11 mouse cellular contexts compared by ENCODE assay signal in genomic region chr15:3978279-3978678, GRCm38 (mm10). TPM values are rescaled to one million over a fixed set of nuclear protein-coding genes. Genes with fewer than 3 reads are reported as not detected.
DNase-seq lines count a peak whose midpoint lies in the region; ATAC-seq and TF ChIP-seq lines count a peak whose summit lies in the region.
"Had no signal": no experiment of that assay in that cellular context is flagged by ENCODE, and none has a peak within 500 bp of the region (broad histone marks: within the 10 kb centered on the region; RNA-seq: fewer than 3 reads in every experiment).

No protein-coding gene starts in this region.

- ATAC-seq in heart, embryonic 15.5 days (replicated peaks; ENCODE audit: insufficient number of reproducible peaks, insufficient read depth, low FRiP score, low read depth), result no peak
- ATAC-seq in lung, embryonic 16.5 days (ENCODE audit: low read depth), result no peak
- ATAC-seq in intestine, postnatal 0 days, result no peak
- ATAC-seq in stomach, embryonic 15.5 days (ENCODE audit: insufficient read depth, low FRiP score, low read depth), result no peak

- peaks cover 8% of the 10 kb centered on the region for H3K36me3 ChIP-seq in heart, embryonic 15.5 days
- 0 out of 2 replicates have a peak, but pooled peaks cover 7% of the 10 kb centered on the region for H3K36me3 ChIP-seq in lung, embryonic 16.5 days (ENCODE audit: control insufficient read depth, insufficient read depth, low read length)
- H3K36me3 ChIP-seq in intestine, postnatal 0 days (ENCODE audit: control insufficient read depth, insufficient read depth), result 0 out of 2 replicates have a peak, but pooled peaks cover 3% of the 10 kb centered on the region
- peaks cover 5% of the 10 kb centered on the region; the same call in 1 of the 2 replicates for H3K36me3 ChIP-seq in stomach, embryonic 15.5 days

- H3K9me3 ChIP-seq in heart, embryonic 15.5 days (replicated peaks), result no peaks in the 10 kb centered on the region
- H3K9me3 ChIP-seq in lung, embryonic 16.5 days (ENCODE audit: control insufficient read depth, low read length), result no peaks in the 10 kb centered on the region
- H3K9me3 ChIP-seq in intestine, postnatal 0 days (ENCODE audit: control insufficient read depth), result no peaks in the 10 kb centered on the region
- H3K9me3 ChIP-seq in stomach, embryonic 15.5 days, result no peaks in the 10 kb centered on the region
- H3K9me3 ChIP-seq: limb, embryonic 10.5 days; megakaryocyte, embryonic 14.5 days had no signal

- H3K27me3 ChIP-seq in heart, embryonic 15.5 days, result no peaks in the 10 kb centered on the region
- H3K27me3 ChIP-seq in lung, embryonic 16.5 days (ENCODE audit: control insufficient read depth, insufficient read depth, low read depth, low read length), result no peaks in the 10 kb centered on the region
- no peaks in the 10 kb centered on the region for H3K27me3 ChIP-seq in intestine, postnatal 0 days (replicated peaks; ENCODE audit: control insufficient read depth, insufficient read depth, low read length)
- H3K27me3 ChIP-seq in stomach, embryonic 15.5 days (replicated peaks), result no peaks in the 10 kb centered on the region
- H3K27me3 ChIP-seq: megakaryocyte, embryonic 14.5 days had no signal

- H3K9ac ChIP-seq in heart, embryonic 15.5 days, result no peak overlapping the region
- no peak overlapping the region for H3K9ac ChIP-seq in lung, embryonic 16.5 days (ENCODE audit: low read length)
- no peak overlapping the region for H3K9ac ChIP-seq in intestine, postnatal 0 days (ENCODE audit: low read depth, low read length)
- no peak overlapping the region for H3K9ac ChIP-seq in stomach, embryonic 15.5 days

- 89% methylated on average over 2 of the region's 2 CpGs for WGBS in heart, embryonic 15.5 days
- 90% methylated on average over 2 of the region's 2 CpGs for WGBS in lung, embryonic 16.5 days
- 91% methylated on average over 2 of the region's 2 CpGs for WGBS in intestine, postnatal 0 days
- WGBS in stomach, embryonic 15.5 days, result 88% methylated on average over 2 of the region's 2 CpGs

- peaks cover 4% of the 10 kb centered on the region; the same call in 1 of the 2 replicates for H3K4me1 ChIP-seq in heart, embryonic 15.5 days (replicated peaks)
- H3K4me1 ChIP-seq in lung, embryonic 16.5 days (replicated peaks; ENCODE audit: control insufficient read depth, insufficient read depth, low read length), result peaks cover 5% of the 10 kb centered on the region; the same call in 1 of the 2 replicates
- no peaks in the 10 kb centered on the region for H3K4me1 ChIP-seq in intestine, postnatal 0 days (replicated peaks; ENCODE audit: control insufficient read depth, insufficient read depth, low read length)
- peaks cover 6% of the 10 kb centered on the region; the same call in 1 of the 2 replicates for H3K4me1 ChIP-seq in stomach, embryonic 15.5 days

- TF ChIP-seq CTCF in intestine, postnatal 0 days (IDR thresholded peaks at IDR 0.05; ENCODE audit: low read depth), result peak; percentile 38; the same call in 1 of the 2 replicates

- H3K4me2 ChIP-seq in heart, embryonic 15.5 days, result peak overlapping the region; percentile 77; the same call in 1 of the 2 replicates
- H3K4me2 ChIP-seq in lung, embryonic 16.5 days (ENCODE audit: low read depth, low read length), result peak overlapping the region; percentile 77; the same call in 1 of the 2 replicates
- H3K4me2 ChIP-seq in intestine, postnatal 0 days (replicated peaks; ENCODE audit: low read depth), result peak overlapping the region; percentile 87; the same call in 1 of the 2 replicates
- H3K4me2 ChIP-seq in stomach, embryonic 15.5 days, result peak overlapping the region; percentile 71; the same call in 1 of the 2 replicates

- no peak for DNase-seq in heart, adult 18-20 months
- DNase-seq in lung, postnatal 36 days, result no peak
- DNase-seq in left cerebral cortex, adult 8-10 months (ENCODE audit: low spot score in 2 of 2), result no peak
- DNase-seq: cerebellum, postnatal 36 days; kidney, postnatal 14 days had no signal

- no peak overlapping the region for H3K27ac ChIP-seq in heart, embryonic 15.5 days
- H3K27ac ChIP-seq in lung, embryonic 16.5 days (ENCODE audit: low read length), result no peak overlapping the region
- no peak overlapping the region for H3K27ac ChIP-seq in intestine, postnatal 0 days (ENCODE audit: low read depth, low read length)
- no peak overlapping the region for H3K27ac ChIP-seq in stomach, embryonic 15.5 days

- no peak overlapping the region for H3K4me3 ChIP-seq in heart, embryonic 15.5 days
- no peak overlapping the region for H3K4me3 ChIP-seq in lung, embryonic 16.5 days (ENCODE audit: low read length)
- no peak overlapping the region for H3K4me3 ChIP-seq in intestine, postnatal 0 days (ENCODE audit: low read depth, low read length)
- H3K4me3 ChIP-seq in stomach, embryonic 15.5 days (replicated peaks), result no peak overlapping the region

RNA-seq across cellular contexts. Expression of gene Fbxo4, which starts 1.1 kb away (rescaled TPM):
- polyA plus RNA-seq in heart, embryonic 15.5 days (2015; fragmentation: Nextera tagmentation; extraction: Ambion mirVana), result 11.7 and 12.5 TPM in 2 replicates
- total RNA-seq in heart, adult 18-20 months (2021), result 1 to 10 TPM; 7.0 to 7.8 TPM
- 11.3 and 13.2 TPM in 2 replicates for polyA plus RNA-seq in lung, embryonic 16.5 days (2015; fragmentation: Nextera tagmentation; extraction: Ambion mirVana)
- polyA plus RNA-seq in intestine, postnatal 0 days (2015; fragmentation: Nextera tagmentation; extraction: Ambion mirVana), result 18.8 and 19.2 TPM in 2 replicates
- 14.3 and 16.3 TPM in 2 replicates for polyA plus RNA-seq in stomach, embryonic 15.5 days (2015; fragmentation: Nextera tagmentation; extraction: Ambion mirVana)
- 10 to 100 TPM in 1 of 4 experiments, 1 to 10 TPM in 3; 7.3 to 10.2 (median 7.7) TPM for total RNA-seq in left cerebral cortex, adult 8-10 months (2022)

RNA-seq across cellular contexts. Expression of gene AW549877, which starts 17.3 kb away (rescaled TPM):
- polyA plus RNA-seq in heart, embryonic 15.5 days (2015; fragmentation: Nextera tagmentation; extraction: Ambion mirVana), result 20.7 and 22.6 TPM in 2 replicates
- 10 to 100 TPM; 15.8 to 21.3 TPM for total RNA-seq in heart, adult 18-20 months (2021)
- polyA plus RNA-seq in lung, embryonic 16.5 days (2015; fragmentation: Nextera tagmentation; extraction: Ambion mirVana), result 33.8 and 34.7 TPM in 2 replicates
- polyA plus RNA-seq in intestine, postnatal 0 days (2015; fragmentation: Nextera tagmentation; extraction: Ambion mirVana), result 13.5 and 15.4 TPM in 2 replicates
- 31.5 and 33.1 TPM in 2 replicates for polyA plus RNA-seq in stomach, embryonic 15.5 days (2015; fragmentation: Nextera tagmentation; extraction: Ambion mirVana)
- 10 to 100 TPM; 46.7 to 55.6 (median 48.4) TPM for total RNA-seq in left cerebral cortex, adult 8-10 months (2022)

RNA-seq across cellular contexts. Expression of gene Oxct1, which starts 47.9 kb away (rescaled TPM):
- polyA plus RNA-seq in heart, embryonic 15.5 days (2015; fragmentation: Nextera tagmentation; extraction: Ambion mirVana), result 291 and 396 TPM in 2 replicates
- total RNA-seq in heart, adult 18-20 months (2021), result 1,000 to 10,000 TPM; 1,232 to 1,451 TPM
- 222 and 248 TPM in 2 replicates for polyA plus RNA-seq in lung, embryonic 16.5 days (2015; fragmentation: Nextera tagmentation; extraction: Ambion mirVana)
- 44.9 and 49.6 TPM in 2 replicates for polyA plus RNA-seq in intestine, postnatal 0 days (2015; fragmentation: Nextera tagmentation; extraction: Ambion mirVana)
- 191 and 197 TPM in 2 replicates for polyA plus RNA-seq in stomach, embryonic 15.5 days (2015; fragmentation: Nextera tagmentation; extraction: Ambion mirVana)
- 100 to 1,000 TPM; 282 to 322 (median 293) TPM for total RNA-seq in left cerebral cortex, adult 8-10 months (2022)
